Mouse (Mus musculus) stomach, embryonic 16.5 days (tissue): ENCODE measurements around the gene Smarcc2. TPM values are rescaled to one million over a fixed set of nuclear protein-coding genes. Genes with fewer than 3 reads are reported as not detected.

Experiments
- ATAC-seq: fragments of 200-750 bp; cut with Nextera tagmentation; 2 replicates; pipeline ENCODE4 v1.8.0; 2017; ENCODE audit warnings: moderate number of reproducible peaks, moderate TSS enrichment; ENCODE audit not compliant: insufficient read depth, low FRiP score
- H3K27ac ChIP-seq: fragments of 300-500 bp; sonication (generic); 2 replicates; pipeline ENCODE4 v1.5.1; 2014; ENCODE audit warnings: low read length
- H3K27me3 ChIP-seq: fragments of 300-500 bp; sonication (generic); 2 replicates; pipeline ENCODE4 v1.6.1; 2014; ENCODE audit warnings: low read length, control low read depth, mixed read lengths; ENCODE audit not compliant: control insufficient read depth, insufficient read depth
- H3K36me3 ChIP-seq: fragments of 300-500 bp; sonication (generic); 2 replicates; pipeline ENCODE4 v1.6.1; 2014; ENCODE audit warnings: low read length; ENCODE audit not compliant: control insufficient read depth, insufficient read depth
- H3K4me1 ChIP-seq: fragments of 300-500 bp; sonication (generic); 2 replicates; pipeline ENCODE4 v1.6.1; 2014; ENCODE audit warnings: low read length, control low read depth, mixed read lengths; ENCODE audit not compliant: control insufficient read depth, insufficient read depth
- H3K4me2 ChIP-seq: fragments of 300-500 bp; sonication (generic); 2 replicates; pipeline ENCODE4 v1.6.1; 2014; ENCODE audit warnings: low read depth, low read length, mixed read lengths
- H3K4me3 ChIP-seq: fragments of 300-500 bp; sonication (generic); replicated peaks from 2 replicates; pipeline ENCODE4 v1.5.1; 2014; ENCODE audit warnings: mild to moderate bottlenecking, low read length
- H3K9ac ChIP-seq: fragments of 300-500 bp; sonication (generic); 2 replicates; pipeline ENCODE4 v1.6.1; 2014; ENCODE audit warnings: low read length
- H3K9me3 ChIP-seq: fragments of 300-500 bp; sonication (generic); replicated peaks from 2 replicates; pipeline ENCODE4 v1.6.1; 2016; ENCODE audit warnings: low read length, control low read depth; ENCODE audit not compliant: control insufficient read depth
- WGBS: fragments of 180-500 bp; shearing (Covaris S2); extraction: QIAGEN DNeasy Blood & Tissue Kit; methylation state at CpG from one replicate; pipeline ENCODE4 v1.1.7; 2014; 5-methylcytosine and 5-hydroxymethylcytosine counted together
- polyA plus RNA-seq: library from polyadenylated mRNA; unstranded; fragments of >200 nt; fragmentation: Nextera tagmentation; extraction: Ambion mirVana; gene quantifications from 2 replicates; pipeline ENCODE4 v1.2.1, GENCODE M21; 2015

Gene Smarcc2
- 59.5 and 62.4 TPM in 2 replicates for polyA plus RNA-seq

GRCm38 (mm10) chr10:128458719-128459408 lies at the start of gene Smarcc2:
Smarcc2 (plus strand) TSS chr10:128459248.
- H3K4me2 ChIP-seq = peak within 1 kb of the TSS; percentile 75
- no peaks in the 10 kb centered on the region for H3K27me3 ChIP-seq
- under 1% methylated on average over 69 of the region's 86 CpGs for WGBS
- H3K4me3 ChIP-seq = peak within 1 kb of the TSS; percentile 91
- H3K9ac ChIP-seq = peak within 1 kb of the TSS; percentile 99
- H3K4me1 ChIP-seq = peaks cover 12% of the 10 kb centered on the region
- 0 out of 2 replicates have a peak, but pooled peaks cover 2% of the 10 kb centered on the region for H3K36me3 ChIP-seq
- H3K27ac ChIP-seq = peak within 1 kb of the TSS; percentile 96
- peak; percentile 83 for ATAC-seq
- H3K9me3 ChIP-seq = no peaks in the 10 kb centered on the region

DNA sequence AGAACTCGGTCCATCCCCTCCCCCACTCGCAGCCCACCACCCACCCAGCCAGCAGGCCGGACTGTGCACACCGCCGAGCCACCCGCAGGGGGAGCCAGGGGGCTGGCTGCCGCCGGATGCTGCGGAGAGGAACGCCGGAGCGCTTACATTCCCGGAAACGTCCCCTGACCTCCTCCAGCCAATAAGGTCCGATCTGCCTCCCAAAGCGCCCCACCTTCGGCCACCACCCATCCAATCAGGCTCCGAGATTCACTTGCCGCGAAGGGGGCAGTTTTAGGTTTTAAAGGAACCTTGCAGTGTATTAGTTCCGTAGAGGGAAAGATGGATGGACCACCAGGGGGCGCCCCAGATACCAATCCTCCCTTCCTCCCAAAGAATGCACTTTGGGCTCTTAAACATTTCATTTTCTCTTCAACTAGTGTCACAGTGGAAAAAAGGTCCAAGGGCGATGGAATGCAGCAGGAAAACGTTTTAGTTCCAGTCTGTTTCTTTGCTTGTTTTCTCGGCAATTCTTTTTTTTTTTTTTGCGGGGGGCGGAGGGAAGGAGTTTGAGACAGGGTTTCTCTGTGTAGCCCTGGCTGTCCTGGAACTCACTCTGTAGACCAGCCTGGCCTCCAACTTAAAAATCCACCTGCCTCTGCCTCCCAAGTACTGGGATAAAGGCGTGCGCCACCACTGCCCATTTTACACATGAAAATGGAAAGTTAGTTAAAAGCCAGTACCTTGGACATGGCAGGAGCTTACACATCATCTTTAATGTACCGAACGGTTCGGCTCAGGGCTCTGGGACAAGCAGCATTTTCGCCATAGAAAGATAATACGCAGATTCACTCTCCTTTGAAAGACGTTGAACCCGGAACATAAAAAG lies 49.1 kb upstream of the Smarcc2 start:
- ATAC-seq = peak; percentile 91
- Histone ChIP-seq H3K27me3 (no peaks in the 10 kb centered on the region), H3K4me3 (peak overlapping the region; percentile 71), H3K4me2 (peak overlapping the region; percentile 95), H3K9me3 (no peaks in the 10 kb centered on the region), H3K9ac (peak overlapping the region; percentile 80), H3K36me3 (no peaks in the 10 kb centered on the region), H3K4me1 (peaks cover 24% of the 10 kb centered on the region), H3K27ac (peak overlapping the region; percentile 94)
- WGBS = 5% methylated on average over 36 of the region's 36 CpGs

GRCm38 (mm10) chr10:128410560-128410845 lies 48.5 kb upstream of the Smarcc2 start:
- Histone ChIP-seq H3K4me1 (peaks cover 24% of the 10 kb centered on the region), H3K27me3 (no peaks in the 10 kb centered on the region), H3K4me3 (peak overlapping the region; percentile 71), H3K9ac (peak overlapping the region; percentile 59), H3K9me3 (no peaks in the 10 kb centered on the region), H3K36me3 (no peaks in the 10 kb centered on the region), H3K27ac (peak overlapping the region; percentile 94), H3K4me2 (peak overlapping the region; percentile 95)
- WGBS = 19% methylated on average over 4 of the region's 4 CpGs
- no peak for ATAC-seq

DNA sequence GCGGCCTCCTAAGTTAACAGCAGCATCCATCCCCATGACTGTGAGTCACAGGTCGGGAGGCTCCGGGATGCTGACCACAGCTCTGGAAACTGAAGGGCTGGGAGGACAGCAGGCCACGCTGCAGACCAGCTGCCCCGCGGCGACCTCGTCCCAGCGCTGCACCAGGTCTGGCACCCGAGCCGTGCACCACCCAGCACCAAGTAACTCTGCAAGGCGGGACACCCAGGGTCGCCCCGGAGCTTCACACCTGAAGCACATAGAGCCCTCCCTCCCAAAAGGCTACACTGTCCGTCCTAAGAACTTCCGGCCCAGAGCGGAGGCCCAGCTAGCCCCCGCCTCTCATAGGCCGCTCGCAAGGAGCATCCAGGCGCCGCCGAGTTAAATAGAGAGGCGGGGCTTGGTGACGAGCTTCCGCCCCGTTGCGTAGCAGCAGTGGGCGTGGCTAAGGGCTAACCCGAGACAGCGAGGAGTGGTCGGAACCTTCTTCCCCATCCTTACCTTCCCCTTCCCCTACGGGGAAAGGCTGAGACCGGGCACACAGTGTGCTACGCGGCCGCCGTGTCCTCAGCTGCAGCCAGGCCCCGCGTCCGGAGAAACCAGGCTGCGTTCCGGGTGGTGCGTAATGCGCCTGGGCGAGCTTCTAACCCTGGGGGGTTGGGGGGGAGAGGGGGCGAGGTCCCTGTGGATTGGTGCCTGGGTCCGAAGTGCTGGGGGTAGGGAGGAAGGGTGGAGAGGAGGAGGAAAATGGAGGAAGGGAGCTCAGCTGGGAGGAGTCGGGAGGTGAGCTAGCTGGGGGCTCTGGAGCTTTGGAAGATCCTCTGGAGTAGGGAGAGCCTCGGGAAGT lies 47.6 kb upstream of the Smarcc2 start, which contains the start of the genes Nabp2 and Rnf41:
TSS of gene Nabp2 (minus strand) at position 282 of the 844 bp plus-strand sequence.
TSS of gene Rnf41 (plus strand) at position 447 of the 844 bp plus-strand sequence.
- Histone ChIP-seq H3K36me3 (peaks cover under 1% of the 10 kb centered on the region; the same call in 1 of the 2 replicates), H3K4me1 (peaks cover 24% of the 10 kb centered on the region), H3K4me2 (peak within 1 kb of the TSS; percentile 95), H3K9ac (peak within 1 kb of the TSS; percentile 81), H3K9me3 (no peaks in the 10 kb centered on the region), H3K27ac (peak within 1 kb of the TSS; percentile 94), H3K4me3 (peak within 1 kb of the TSS; percentile 71), H3K27me3 (no peaks in the 10 kb centered on the region)
- under 1% methylated on average over 50 of the region's 50 CpGs for WGBS
- ATAC-seq = peak; percentile 93

DNA sequence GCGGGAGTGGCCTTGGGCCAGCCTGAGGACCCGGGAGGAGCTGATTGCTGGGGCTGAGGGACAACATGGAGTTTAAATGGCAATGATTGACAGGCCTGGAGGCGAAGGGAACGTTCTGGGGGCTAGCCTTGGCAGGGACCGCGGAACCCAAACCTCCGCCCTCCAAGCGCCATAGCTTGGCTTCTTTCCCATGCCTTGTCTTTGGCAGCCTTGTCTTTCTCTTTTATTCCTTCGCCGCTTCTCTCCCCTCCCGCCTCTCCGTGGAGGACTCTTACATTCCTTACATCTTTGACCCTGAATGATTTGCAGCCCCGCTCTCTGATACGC lies 47.0 kb upstream of the Smarcc2 start:
- WGBS = under 1% methylated on average over 14 of the region's 14 CpGs
- Histone ChIP-seq H3K9ac (peak overlapping the region; percentile 75), H3K4me2 (peak overlapping the region; percentile 90), H3K27me3 (no peaks in the 10 kb centered on the region), H3K9me3 (no peaks in the 10 kb centered on the region), H3K36me3 (peaks cover 6% of the 10 kb centered on the region; the same call in 1 of the 2 replicates), H3K27ac (peak overlapping the region; percentile 93), H3K4me1 (peaks cover 24% of the 10 kb centered on the region), H3K4me3 (peak overlapping the region; percentile 71)
- no peak for ATAC-seq

- Histone ChIP-seq H3K27ac (peak overlapping the region; percentile 93), H3K36me3 (peaks cover 7% of the 10 kb centered on the region; the same call in 1 of the 2 replicates), H3K4me3 (peak overlapping the region; percentile 71), H3K4me2 (peak overlapping the region; percentile 90), H3K9me3 (no peaks in the 10 kb centered on the region), H3K4me1 (peaks cover 24% of the 10 kb centered on the region), H3K27me3 (no peaks in the 10 kb centered on the region), H3K9ac (peak overlapping the region; percentile 75)
- WGBS = 27% methylated on average over 1 of the region's 1 CpGs
- ATAC-seq = no peak
These were observed 46.5 kb upstream of the Smarcc2 start for GRCm38 (mm10) chr10:128412558-128412957.

GRCm38 (mm10) chr10:128413076-128413475 lies 46.0 kb upstream of the Smarcc2 start:
- Histone ChIP-seq H3K36me3 (peaks cover 7% of the 10 kb centered on the region; the same call in 1 of the 2 replicates), H3K9me3 (no peaks in the 10 kb centered on the region), H3K4me2 (peak overlapping the region; percentile 90; the same call in 1 of the 2 replicates), H3K27me3 (no peaks in the 10 kb centered on the region), H3K4me1 (peaks cover 24% of the 10 kb centered on the region), H3K27ac (no peak overlapping the region), H3K4me3 (peak overlapping the region; percentile 71; the same call in 1 of the 2 replicates), H3K9ac (peak overlapping the region; percentile 75; the same call in 1 of the 2 replicates)
- ATAC-seq = no peak
- WGBS = 66% methylated on average over 1 of the region's 1 CpGs

- Histone ChIP-seq H3K9me3 (no peaks in the 10 kb centered on the region), H3K36me3 (peaks cover 7% of the 10 kb centered on the region; the same call in 1 of the 2 replicates), H3K4me2 (no peak overlapping the region), H3K4me1 (peaks cover 18% of the 10 kb centered on the region), H3K27ac (no peak overlapping the region), H3K9ac (no peak overlapping the region), H3K27me3 (no peaks in the 10 kb centered on the region), H3K4me3 (no peak overlapping the region)
- 80% methylated on average over 5 of the region's 5 CpGs for WGBS
- no peak for ATAC-seq
These were observed 44.2 kb upstream of the Smarcc2 start for GRCm38 (mm10) chr10:128414848-128415247.
